Mouse (Mus musculus) MEL (cell line): ENCODE measurements around the gene Zhx3. TPM values are rescaled to one million over a fixed set of nuclear protein-coding genes. Genes with fewer than 3 reads are reported as not detected.
A peak's percentile ranks its signal among the peaks of the same experiment; 100 is the strongest.

Source experiments
- DNase-seq: peaks from one replicate; pipeline ENCODE4 v3.0.0; 2011; ENCODE audit warnings: low read depth, low spot score
- H3K27ac ChIP-seq: 2 replicates; pipeline ENCODE4 v1.5.1; 2012; ENCODE audit warnings: low read depth, mild to moderate bottlenecking, control low read depth, low read length, moderate library complexity; ENCODE audit not compliant: control insufficient read depth
- H3K27me3 ChIP-seq, 2 experiments: fragments of 150-350 bp in 1 of 2; sonication (generic) in 1 of 2; 2 replicates each; pipeline ENCODE4 v1.6.1; 2012; ENCODE audit warnings: low read length in 2 of 2, mild to moderate bottlenecking in 2 of 2, improper control_type of control experiment in 1 of 2, moderate library complexity in 1 of 2; ENCODE audit not compliant: insufficient read depth in 2 of 2, control insufficient read depth in 1 of 2
- H3K36me3 ChIP-seq, 2 experiments: 2 replicates each; pipeline ENCODE4 v1.6.1; 2012 to 2014; ENCODE audit warnings: low read length in 2 of 2, improper control_type of control experiment in 1 of 2, inconsistent platforms in 1 of 2, mild to moderate bottlenecking in 1 of 2; ENCODE audit not compliant: insufficient read depth in 2 of 2, control insufficient read depth in 1 of 2
- H3K4me1 ChIP-seq, 2 experiments: fragments of 150-350 bp in 1 of 2; sonication (generic) in 1 of 2; 2 replicates each; pipeline ENCODE4 v1.6.1; 2012; ENCODE audit warnings: low read length in 2 of 2, improper control_type of control experiment in 1 of 2, mild to moderate bottlenecking in 1 of 2; ENCODE audit not compliant: insufficient read depth in 2 of 2, control insufficient read depth in 1 of 2
- H3K4me3 ChIP-seq, 2 experiments: fragments of 150-350 bp in 1 of 2; sonication (generic) in 1 of 2; 2 replicates each; pipeline ENCODE4 v1.5.1; 2012; ENCODE audit warnings: low read depth in 2 of 2, low read length in 2 of 2, mild to moderate bottlenecking in 2 of 2, moderate library complexity in 2 of 2, control low read depth in 1 of 2, improper control_type of control experiment in 1 of 2; ENCODE audit not compliant: control insufficient read depth in 1 of 2, insufficient read depth in 1 of 2
- H3K79me2 ChIP-seq: 2 replicates; pipeline ENCODE4 v1.6.1; 2012; ENCODE audit warnings: mild to moderate bottlenecking, low read length, moderate library complexity; ENCODE audit not compliant: control insufficient read depth, poor library complexity, insufficient read depth
- H3K9ac ChIP-seq: 2 replicates; pipeline ENCODE4 v1.6.1; 2012; ENCODE audit warnings: low read depth, mild to moderate bottlenecking, control low read depth, low read length, moderate library complexity; ENCODE audit not compliant: control insufficient read depth, poor library complexity, severe bottlenecking
- H3K9me3 ChIP-seq: fragments of 150-350 bp; sonication (generic); replicated peaks from 2 replicates; pipeline ENCODE4 v1.6.1; 2012; ENCODE audit warnings: mild to moderate bottlenecking, low read length, improper control_type of control experiment, moderate library complexity; ENCODE audit not compliant: insufficient read depth
- CTCF ChIP-seq, 3 experiments: IDR thresholded peaks in 2 of 3; conservative IDR thresholded peaks in 1 of 3; 2 replicates each; pipeline ENCODE4 v1.5.1; 2011 to 2012; ENCODE audit warnings: low read length in 3 of 3, low read depth in 2 of 3, mild to moderate bottlenecking in 2 of 3, improper control_type of control experiment in 1 of 3, inconsistent platforms in 1 of 3, mixed read lengths in 1 of 3, moderate library complexity in 1 of 3; ENCODE audit not compliant: control insufficient read depth in 1 of 3, insufficient read depth in 1 of 3, poor library complexity in 1 of 3, severe bottlenecking in 1 of 3
- E2F4 ChIP-seq: IDR thresholded peaks from 2 replicates; pipeline ENCODE4 v1.6.1; 2011; ENCODE audit warnings: low read depth, low read length, improper control_type of control experiment, borderline replicate concordance
- ELF1 ChIP-seq: IDR thresholded peaks from 2 replicates; pipeline ENCODE4 v1.6.1; 2014; ENCODE audit warnings: low read depth, mild to moderate bottlenecking, inconsistent platforms, low read length, improper control_type of control experiment, moderate library complexity
- EP300 ChIP-seq, 2 experiments: IDR thresholded peaks; 2 replicates each; pipeline ENCODE4 v1.6.1; 2011; ENCODE audit warnings: improper control_type of control experiment in 2 of 2, low read length in 2 of 2, low read depth in 1 of 2, mild to moderate bottlenecking in 1 of 2
- GABPA ChIP-seq: IDR thresholded peaks from 2 replicates; pipeline ENCODE4 v1.6.1; 2012; ENCODE audit warnings: low read depth, mild to moderate bottlenecking, inconsistent platforms, low read length, improper control_type of control experiment, moderate library complexity
- HCFC1 ChIP-seq: IDR thresholded peaks from 2 replicates; pipeline ENCODE4 v1.6.1; 2012; ENCODE audit warnings: low read depth, mild to moderate bottlenecking, inconsistent platforms, low read length, improper control_type of control experiment, moderate library complexity
- JUND ChIP-seq: IDR thresholded peaks from 2 replicates; pipeline ENCODE4 v1.6.1; 2011; ENCODE audit warnings: low read depth, mild to moderate bottlenecking, improper control_type of control experiment, low read length
- KAT2A ChIP-seq: conservative IDR thresholded peaks from 2 replicates; pipeline ENCODE4 v1.6.1; 2012; ENCODE audit warnings: low read depth, low read length, improper control_type of control experiment, inconsistent platforms
- MAFK ChIP-seq: IDR thresholded peaks from 2 replicates; pipeline ENCODE4 v1.6.1; 2011; ENCODE audit warnings: low read depth, mild to moderate bottlenecking, low read length, improper control_type of control experiment, borderline replicate concordance
- MXI1 ChIP-seq: IDR thresholded peaks from 2 replicates; pipeline ENCODE4 v1.6.1; 2011; ENCODE audit warnings: mild to moderate bottlenecking, low read depth, low read length, improper control_type of control experiment
- MYB ChIP-seq: IDR thresholded peaks from 2 replicates; pipeline ENCODE4 v1.6.1; 2011; ENCODE audit warnings: mild to moderate bottlenecking, low read depth, low read length, improper control_type of control experiment
- MYC ChIP-seq: IDR thresholded peaks from 2 replicates; pipeline ENCODE4 v1.6.1; 2011; ENCODE audit warnings: low read depth, mild to moderate bottlenecking, low read length, improper control_type of control experiment, moderate library complexity
- NELFE ChIP-seq: IDR thresholded peaks from 2 replicates; pipeline ENCODE4 v1.6.1; 2011; ENCODE audit warnings: low read depth, low read length, improper control_type of control experiment
- POLR2AphosphoS2 ChIP-seq: IDR thresholded peaks from 2 replicates; pipeline ENCODE4 v1.6.1; 2011; ENCODE audit warnings: low read length, improper control_type of control experiment
- RAD21 ChIP-seq: IDR thresholded peaks from 2 replicates; pipeline ENCODE4 v1.6.1; 2011; ENCODE audit warnings: mild to moderate bottlenecking, low read depth, low read length, improper control_type of control experiment
- SIN3A ChIP-seq: IDR thresholded peaks from 2 replicates; pipeline ENCODE4 v1.6.1; 2012; ENCODE audit warnings: low read length, improper control_type of control experiment, inconsistent platforms
- SMC3 ChIP-seq: IDR thresholded peaks from 2 replicates; pipeline ENCODE4 v1.6.1; 2011; ENCODE audit warnings: low read depth, low read length, improper control_type of control experiment
- TAL1 ChIP-seq: IDR thresholded peaks from 2 replicates; pipeline ENCODE4 v1.6.1; 2012; ENCODE audit warnings: mild to moderate bottlenecking, inconsistent platforms, low read length, moderate library complexity, mixed read lengths
- TCF12 ChIP-seq: IDR thresholded peaks from 2 replicates; pipeline ENCODE4 v1.6.1; 2014; ENCODE audit warnings: low read depth, mild to moderate bottlenecking, inconsistent platforms, low read length, improper control_type of control experiment, moderate library complexity
- UBTF ChIP-seq: IDR thresholded peaks from 2 replicates; pipeline ENCODE4 v1.6.1; 2012; ENCODE audit warnings: low read depth, mild to moderate bottlenecking, inconsistent platforms, low read length, improper control_type of control experiment, moderate library complexity, borderline replicate concordance; ENCODE audit not compliant: insufficient read depth
- USF1 ChIP-seq: IDR thresholded peaks from 2 replicates; pipeline ENCODE4 v1.6.1; 2014; ENCODE audit warnings: low read depth, mild to moderate bottlenecking, inconsistent platforms, low read length, improper control_type of control experiment, moderate library complexity
- ZC3H11A ChIP-seq: IDR thresholded peaks from 2 replicates; pipeline ENCODE4 v1.6.1; 2012; ENCODE audit warnings: low read depth, mild to moderate bottlenecking, inconsistent platforms, low read length, improper control_type of control experiment
- ZKSCAN1 ChIP-seq: IDR thresholded peaks from 2 replicates; pipeline ENCODE4 v1.6.1; 2012; ENCODE audit warnings: low read depth, mild to moderate bottlenecking, inconsistent platforms, low read length, improper control_type of control experiment, moderate library complexity
- ZNF384 ChIP-seq: IDR thresholded peaks from 2 replicates; pipeline ENCODE4 v1.6.1; 2012; ENCODE audit warnings: low read depth, mild to moderate bottlenecking, inconsistent platforms, low read length, improper control_type of control experiment
- polyA plus RNA-seq, 2 experiments: library from polyadenylated mRNA; stranded (reverse) in 1 of 2; unstranded in 1 of 2; fragments of >175 nt in 1 of 2; fragments of >200 nt in 1 of 2; gene quantifications; 2 replicates each; pipeline versions ENCODE4 v1.2.1 to v1.2.4; 2012; ENCODE audit warnings: low replicate concordance in 2 of 2, low read depth in 1 of 2; ENCODE audit not compliant: insufficient read length in 2 of 2, insufficient read depth in 1 of 2, missing spikeins in 1 of 2
- total RNA-seq: library from RNA; depleted of rRNA; stranded (reverse); fragments of 300-350 nt; gene quantifications from 2 replicates; pipeline ENCODE4 v1.2.3, GENCODE M21; 2012

The Zhx3 gene
- total and polyA plus RNA-seq, 3 experiments = 4.4 to 4.8 TPM; not detected in 1

- TF ChIP-seq MAFK (no peak), RAD21 (peak; percentile 57), MYB (no peak), ZKSCAN1 (no peak), MYC (no peak), SMC3 (peak; percentile 75), CTCF (IDR thresholded peaks at IDR 0.05 in 2 of 3, conservative IDR thresholded peaks at IDR 0.05 in 1 of 3; ENCODE audit: control insufficient read depth in 1 of 3, insufficient read depth in 1 of 3, low read depth in 2 of 3, low read length in 3 of 3, poor library complexity in 1 of 3, severe bottlenecking in 1 of 3) (peak; percentile 45 to 70 (median 54)), UBTF (no peak), ZNF384 (no peak), EP300 (IDR thresholded peaks at IDR 0.05; ENCODE audit: low read depth in 1 of 2, low read length in 2 of 2) (no peak), HCFC1 (no peak)
These were observed 142.7 kb downstream of the Zhx3 start (continued) for GRCm38 (mm10) chr2:160729851-160730796.

- DNase-seq = no peak
- no peaks in the 10 kb centered on the region for H3K27me3 ChIP-seq
These were observed 143.4 kb downstream of the Zhx3 start for GRCm38 (mm10) chr2:160729436-160729835.

GRCm38 (mm10) chr2:160728972-160729371 lies 143.8 kb downstream of the Zhx3 start:
- H3K27me3 ChIP-seq = no peaks in the 10 kb centered on the region
- TF ChIP-seq USF1 (no peak), SMC3 (no peak), SIN3A (no peak), GABPA (no peak), RAD21 (no peak), MYC (no peak), MAFK (no peak), KAT2A (no peak), ELF1 (no peak), ZC3H11A (no peak), E2F4 (no peak), JUND (no peak), TCF12 (no peak)
- H3K4me1 ChIP-seq = peaks cover 0 to 16% of the 10 kb centered on the region in 2 experiments; a peak in 3 of 4 replicates
- H3K9me3 ChIP-seq = no peaks in the 10 kb centered on the region
- H3K79me2 ChIP-seq = peaks cover 11% of the 10 kb centered on the region
- no peak overlapping the region for H3K27ac ChIP-seq
- H3K4me3 ChIP-seq = no peak overlapping the region
- H3K9ac ChIP-seq = no peak overlapping the region
- no peak for DNase-seq
- peaks cover 0 to 7% of the 10 kb centered on the region in 2 experiments; a peak in 1 of 4 replicates for H3K36me3 ChIP-seq

More at GRCm38 (mm10) chr2:160729436-160729835, 143.4 kb downstream of the Zhx3 start:
- Histone ChIP-seq H3K4me3 (no peak overlapping the region), H3K9me3 (no peaks in the 10 kb centered on the region), H3K4me1 (peaks cover 0 to 16% of the 10 kb centered on the region in 2 experiments; a peak in 3 of 4 replicates), H3K27ac (no peak overlapping the region), H3K79me2 (peaks cover 11% of the 10 kb centered on the region), H3K36me3 (peaks cover 0 to 7% of the 10 kb centered on the region in 2 experiments; a peak in 1 of 4 replicates), H3K9ac (no peak overlapping the region)
- TF ChIP-seq MXI1 = no peak
- TF ChIP-seq POLR2AphosphoS2 = no peak
- TF ChIP-seq NELFE = no peak
- TF ChIP-seq HCFC1 = no peak
- TF ChIP-seq TCF12 = no peak
- no peak for TF ChIP-seq TAL1
- TF ChIP-seq KAT2A = no peak
- TF ChIP-seq USF1 = no peak
